Mouse (Mus musculus) heart, embryonic 12.5 days (tissue): ENCODE results near the gene Mag. TPM values are rescaled to one million over a fixed set of nuclear protein-coding genes. Genes with fewer than 3 reads are reported as not detected.

Experiments
- ATAC-seq: fragments of 200-750 bp; cut with Nextera tagmentation; 2 replicates; pipeline ENCODE4 v1.8.0; 2017; ENCODE audit warnings: moderate TSS enrichment, moderate library complexity; ENCODE audit not compliant: insufficient number of reproducible peaks, low FRiP score
- H3K27ac ChIP-seq: fragments of 300-500 bp; sonication (generic); 2 replicates; pipeline ENCODE4 v1.5.1; 2016; ENCODE audit warnings: mild to moderate bottlenecking, moderate library complexity; ENCODE audit not compliant: poor library complexity, severe bottlenecking
- H3K27me3 ChIP-seq: fragments of 300-500 bp; sonication (generic); replicated peaks from 2 replicates; pipeline ENCODE4 v1.6.1; 2016; ENCODE audit warnings: mild to moderate bottlenecking, moderate library complexity
- H3K36me3 ChIP-seq: fragments of 300-500 bp; sonication (generic); 2 replicates; pipeline ENCODE4 v1.6.1; 2016; ENCODE audit warnings: mild to moderate bottlenecking, moderate library complexity
- H3K4me1 ChIP-seq: fragments of 300-500 bp; sonication (generic); replicated peaks from 2 replicates; pipeline ENCODE4 v1.6.1; 2016; ENCODE audit warnings: mild to moderate bottlenecking
- H3K4me2 ChIP-seq: fragments of 300-500 bp; sonication (generic); 2 replicates; pipeline ENCODE4 v1.6.1; 2016; ENCODE audit warnings: mild to moderate bottlenecking, moderate library complexity
- H3K4me3 ChIP-seq: fragments of 300-500 bp; sonication (generic); 2 replicates; pipeline ENCODE4 v1.5.1; 2016; ENCODE audit warnings: mild to moderate bottlenecking
- H3K9ac ChIP-seq: fragments of 300-500 bp; sonication (generic); 2 replicates; pipeline ENCODE4 v1.6.1; 2016; ENCODE audit warnings: mild to moderate bottlenecking, moderate library complexity
- H3K9me3 ChIP-seq: fragments of 300-500 bp; sonication (generic); replicated peaks from 2 replicates; pipeline ENCODE4 v1.6.1; 2016; ENCODE audit warnings: mild to moderate bottlenecking, moderate library complexity
- WGBS: fragments of 180-500 bp; shearing (Covaris S2); methylation state at CpG from one replicate; pipeline ENCODE4 v1.1.7; 2016; 5-methylcytosine and 5-hydroxymethylcytosine counted together
- polyA plus RNA-seq: library from polyadenylated mRNA; unstranded; fragments of >200 nt; fragmentation: Nextera tagmentation; extraction: Ambion mirVana; gene quantifications from 2 replicates; pipeline ENCODE4 v1.2.1, GENCODE M21; 2016

The Mag gene
- 0.18 TPM in 1 of 2 replicates, not detected in the other for polyA plus RNA-seq

GRCm38 (mm10) chr7:30914732-30915131, at the start of gene Mag:
Gene Mag (minus strand): TSS chr7:30914873.
- H3K27ac ChIP-seq = no peak within 1 kb of the TSS
- no peak for ATAC-seq
- no peaks in the 10 kb centered on the region for H3K36me3 ChIP-seq
- H3K27me3 ChIP-seq = peaks cover 17% of the 10 kb centered on the region
- WGBS = 62% methylated on average over 8 of the region's 8 CpGs
- no peak within 1 kb of the TSS for H3K9ac ChIP-seq
- H3K4me2 ChIP-seq = no peak within 1 kb of the TSS
- H3K4me3 ChIP-seq = no peak within 1 kb of the TSS
- no peaks in the 10 kb centered on the region for H3K4me1 ChIP-seq
- no peaks in the 10 kb centered on the region for H3K9me3 ChIP-seq

- Histone ChIP-seq H3K27me3 (no peaks in the 10 kb centered on the region), H3K27ac (no peak overlapping the region), H3K9ac (no peak overlapping the region), H3K9me3 (no peaks in the 10 kb centered on the region), H3K36me3 (no peaks in the 10 kb centered on the region), H3K4me2 (no peak overlapping the region), H3K4me1 (peaks cover 11% of the 10 kb centered on the region), H3K4me3 (no peak overlapping the region)
- 87% methylated on average over 7 of the region's 7 CpGs for WGBS
- ATAC-seq = no peak
Observed at GRCm38 (mm10) chr7:30964366-30964765, 49.7 kb upstream of the Mag start.

- no peaks in the 10 kb centered on the region for H3K9me3 ChIP-seq
- H3K4me1 ChIP-seq = peaks cover 19% of the 10 kb centered on the region
- WGBS = 87% methylated on average over 5 of the region's 5 CpGs
- no peaks in the 10 kb centered on the region for H3K27me3 ChIP-seq
- no peak overlapping the region for H3K27ac ChIP-seq
- H3K9ac ChIP-seq = no peak overlapping the region
- peaks cover 11% of the 10 kb centered on the region for H3K36me3 ChIP-seq
- H3K4me2 ChIP-seq = no peak overlapping the region
- no peak for ATAC-seq
- no peak overlapping the region for H3K4me3 ChIP-seq
Observed at GRCm38 (mm10) chr7:30962862-30963261, 48.2 kb upstream of the Mag start.

- no peak overlapping the region for H3K27ac ChIP-seq
- no peak overlapping the region for H3K4me2 ChIP-seq
- H3K36me3 ChIP-seq = peaks cover 15% of the 10 kb centered on the region
- no peak overlapping the region for H3K9ac ChIP-seq
- no peak for ATAC-seq
- H3K4me1 ChIP-seq = peaks cover 29% of the 10 kb centered on the region
- H3K27me3 ChIP-seq = no peaks in the 10 kb centered on the region
- 87% methylated on average over 6 of the region's 6 CpGs for WGBS
- H3K4me3 ChIP-seq = no peak overlapping the region
- no peaks in the 10 kb centered on the region for H3K9me3 ChIP-seq
Observed at GRCm38 (mm10) chr7:30959786-30960349, 45.2 kb upstream of the Mag start.

GRCm38 (mm10) chr7:30958866-30959487, 44.3 kb upstream of the Mag start:
- WGBS = 96% methylated on average over 9 of the region's 9 CpGs
- H3K9me3 ChIP-seq = no peaks in the 10 kb centered on the region
- no peak overlapping the region for H3K4me3 ChIP-seq
- no peak overlapping the region for H3K27ac ChIP-seq
- no peak overlapping the region for H3K4me2 ChIP-seq
- no peaks in the 10 kb centered on the region for H3K27me3 ChIP-seq
- H3K9ac ChIP-seq = no peak overlapping the region
- ATAC-seq = no peak
- H3K4me1 ChIP-seq = peaks cover 29% of the 10 kb centered on the region
- peaks cover 24% of the 10 kb centered on the region for H3K36me3 ChIP-seq

GRCm38 (mm10) chr7:30958109-30958865, 43.6 kb upstream of the Mag start:
- H3K27ac ChIP-seq = peak overlapping the region; percentile 98
- H3K36me3 ChIP-seq = peaks cover 31% of the 10 kb centered on the region
- H3K9ac ChIP-seq = peak overlapping the region; percentile 100
- no peaks in the 10 kb centered on the region for H3K9me3 ChIP-seq
- WGBS = 77% methylated on average over 28 of the region's 28 CpGs
- ATAC-seq = no peak
- H3K4me2 ChIP-seq = peak overlapping the region; percentile 89
- peaks cover 25% of the 10 kb centered on the region for H3K4me1 ChIP-seq
- H3K27me3 ChIP-seq = no peaks in the 10 kb centered on the region
- peak overlapping the region; percentile 97 for H3K4me3 ChIP-seq

GRCm38 (mm10) chr7:30957367-30957783, 42.7 kb upstream of the Mag start:
- under 1% methylated on average over 42 of the region's 43 CpGs for WGBS

GRCm38 (mm10) chr7:30956756-30957366, 42.2 kb upstream of the Mag start, which contains the start of gene Usf2:
Gene Usf2 (minus strand): TSS chr7:30956803.
- peak within 1 kb of the TSS; percentile 98 for H3K27ac ChIP-seq
- H3K4me2 ChIP-seq = peak within 1 kb of the TSS; percentile 89
- H3K4me3 ChIP-seq = peak within 1 kb of the TSS; percentile 97
- peaks cover 45% of the 10 kb centered on the region for H3K36me3 ChIP-seq
- no peaks in the 10 kb centered on the region for H3K9me3 ChIP-seq
- peak; percentile 65 for ATAC-seq
- H3K27me3 ChIP-seq = no peaks in the 10 kb centered on the region
- H3K9ac ChIP-seq = peak within 1 kb of the TSS; percentile 100
- 4% methylated on average over 49 of the region's 82 CpGs for WGBS
- H3K4me1 ChIP-seq = peaks cover 19% of the 10 kb centered on the region

More at GRCm38 (mm10) chr7:30957367-30957783, 42.7 kb upstream of the Mag start:
- Histone ChIP-seq H3K27ac (peak overlapping the region; percentile 98), H3K4me1 (peaks cover 24% of the 10 kb centered on the region), H3K9ac (peak overlapping the region; percentile 100), H3K4me3 (peak overlapping the region; percentile 97), H3K4me2 (peak overlapping the region; percentile 89), H3K27me3 (no peaks in the 10 kb centered on the region), H3K36me3 (peaks cover 40% of the 10 kb centered on the region), H3K9me3 (no peaks in the 10 kb centered on the region)
- peak; percentile 78 for ATAC-seq

- peaks cover 49% of the 10 kb centered on the region for H3K36me3 ChIP-seq
Observed at GRCm38 (mm10) chr7:30956357-30956751, 41.7 kb upstream of the Mag start.

GRCm38 (mm10) chr7:30955584-30956356, 41.1 kb upstream of the Mag start:
- peak; percentile 83 for ATAC-seq
- H3K27me3 ChIP-seq = no peaks in the 10 kb centered on the region
- peaks cover 55% of the 10 kb centered on the region for H3K36me3 ChIP-seq
- peaks cover 19% of the 10 kb centered on the region for H3K4me1 ChIP-seq
- no peaks in the 10 kb centered on the region for H3K9me3 ChIP-seq
- H3K4me2 ChIP-seq = peak overlapping the region; percentile 89
- WGBS = under 1% methylated on average over 52 of the region's 64 CpGs
- peak overlapping the region; percentile 100 for H3K9ac ChIP-seq
- H3K4me3 ChIP-seq = peak overlapping the region; percentile 97
- peak overlapping the region; percentile 98 for H3K27ac ChIP-seq

More at GRCm38 (mm10) chr7:30956357-30956751, 41.7 kb upstream of the Mag start:
- Histone ChIP-seq H3K9ac (peak overlapping the region; percentile 100), H3K27ac (peak overlapping the region; percentile 98), H3K4me2 (peak overlapping the region; percentile 89), H3K9me3 (no peaks in the 10 kb centered on the region), H3K4me1 (peaks cover 19% of the 10 kb centered on the region), H3K4me3 (peak overlapping the region; percentile 97), H3K27me3 (no peaks in the 10 kb centered on the region)
- 0% methylated on average over 36 of the region's 49 CpGs for WGBS
- peak; percentile 58 for ATAC-seq
